Mouse (Mus musculus): ENCODE results near the gene Gm44973.

DNA sequence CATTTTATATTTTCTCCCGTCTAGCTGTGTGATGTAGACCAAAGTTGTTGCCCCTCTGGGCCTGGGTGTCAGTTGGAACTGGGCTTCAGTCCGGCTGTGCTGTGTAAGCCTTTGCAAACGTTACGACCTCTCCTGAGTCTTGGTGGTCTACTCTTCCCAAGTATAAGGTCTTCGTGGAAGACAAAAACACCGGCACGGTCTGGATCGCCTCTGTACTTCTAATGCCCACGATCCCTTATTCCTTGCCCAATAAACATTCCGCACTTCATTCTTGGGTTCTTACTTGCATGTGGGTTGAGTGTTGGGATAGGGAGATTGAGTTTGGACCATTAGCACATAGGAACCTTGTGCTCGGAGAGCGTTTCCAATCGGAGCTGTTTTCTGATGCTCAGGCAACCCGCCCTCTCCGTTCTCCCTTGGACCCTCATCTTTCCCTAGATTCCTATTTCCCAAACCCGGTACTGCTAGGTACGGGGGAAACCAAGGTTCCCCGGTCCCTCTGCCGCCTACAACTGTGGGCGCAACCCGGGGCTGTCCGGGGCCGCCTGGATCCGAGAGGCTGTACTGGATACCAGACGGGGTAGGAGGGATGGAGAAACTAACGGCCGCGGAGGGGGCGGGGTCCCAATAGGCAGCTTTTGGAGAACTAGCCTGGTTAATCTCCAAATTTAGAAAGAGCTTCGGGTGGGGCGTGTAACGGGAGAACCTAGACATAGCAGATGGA, 38.3 kb downstream of the Gm44973 start:
- TF ChIP-seq CTCF (conservative IDR thresholded peaks at IDR 0.05; ENCODE audit: low read length) = no peak
- no peak for TF ChIP-seq NANOG (IDR thresholded peaks at IDR 0.05; ENCODE audit: borderline replicate concordance, low read length)
